Comparison of ENCODE assay signal across 26 mouse cellular contexts in the genomic region with DNA sequence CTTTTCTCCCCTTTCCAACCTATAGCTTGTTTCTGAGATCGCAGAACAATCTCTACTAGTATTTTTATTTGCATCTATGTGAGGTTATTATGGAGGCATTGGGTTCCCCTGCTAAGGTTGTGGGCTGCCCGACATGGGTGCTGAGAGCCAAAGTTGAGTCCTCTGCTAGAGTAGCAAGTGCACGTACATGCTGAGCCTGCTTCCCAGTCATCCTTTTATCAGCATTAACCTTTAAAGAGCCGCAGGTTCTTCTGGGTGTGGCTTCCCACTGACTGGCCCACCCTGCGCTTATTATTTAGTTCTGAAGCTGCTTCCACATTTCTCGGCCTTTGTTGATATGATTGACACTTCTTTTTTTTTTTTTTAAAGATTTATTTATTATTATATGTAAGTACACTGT. TPM values are rescaled to one million over a fixed set of nuclear protein-coding genes. Genes with fewer than 3 reads are reported as not detected.
DNase-seq lines count a peak whose midpoint lies in the region; ATAC-seq and TF ChIP-seq lines count a peak whose summit lies in the region.
"Had no signal": no experiment of that assay in that cellular context is flagged by ENCODE, and none has a peak within 500 bp of the region (broad histone marks: within the 10 kb centered on the region; RNA-seq: fewer than 3 reads in every experiment).

No protein-coding gene starts in this region.

- no peak overlapping the region for H3K9ac ChIP-seq in intestine, embryonic 14.5 days (ENCODE audit: low read length)
- no peak overlapping the region for H3K9ac ChIP-seq in intestine, postnatal 0 days (ENCODE audit: low read depth, low read length)
- no peak overlapping the region for H3K9ac ChIP-seq in liver, embryonic 16.5 days (ENCODE audit: low read depth, low read length)
- H3K9ac ChIP-seq: embryonic facial prominence, embryonic 13.5 days; hindbrain, embryonic 13.5 days; kidney, embryonic 15.5 days; limb, embryonic 13.5 days; lung, embryonic 14.5 days; neural tube, embryonic 13.5 days had no signal

- H3K4me2 ChIP-seq in intestine, embryonic 14.5 days (ENCODE audit: low read length) = no peak overlapping the region
- no peak overlapping the region for H3K4me2 ChIP-seq in intestine, postnatal 0 days (replicated peaks; ENCODE audit: low read depth)
- H3K4me2 ChIP-seq in liver, embryonic 16.5 days (ENCODE audit: low read depth, low read length) = peak overlapping the region; percentile 33
- H3K4me2 ChIP-seq: embryonic facial prominence, embryonic 13.5 days; hindbrain, embryonic 13.5 days; kidney, embryonic 15.5 days; limb, embryonic 13.5 days; lung, embryonic 14.5 days; neural tube, embryonic 13.5 days had no signal

- no peak for ATAC-seq in intestine, embryonic 14.5 days (replicated peaks; ENCODE audit: low FRiP score, low TSS enrichment, low read depth)
- no peak for ATAC-seq in intestine, postnatal 0 days
- ATAC-seq in liver, embryonic 16.5 days (ENCODE audit: low read depth) = peak; percentile 77
- ATAC-seq: forebrain, embryonic 16.5 days; midbrain, embryonic 16.5 days; Patski had no signal

- no peaks in the 10 kb centered on the region for H3K27me3 ChIP-seq in intestine, embryonic 14.5 days (replicated peaks; ENCODE audit: control insufficient read depth, insufficient read depth, low read length)
- H3K27me3 ChIP-seq in intestine, postnatal 0 days (replicated peaks; ENCODE audit: control insufficient read depth, insufficient read depth, low read length) = no peaks in the 10 kb centered on the region
- H3K27me3 ChIP-seq in liver, embryonic 16.5 days (ENCODE audit: control insufficient read depth, insufficient read depth, low read depth, low read length) = no peaks in the 10 kb centered on the region
- H3K27me3 ChIP-seq: embryonic facial prominence, embryonic 13.5 days; hindbrain, embryonic 13.5 days; kidney, embryonic 15.5 days; limb, embryonic 13.5 days; neural tube, embryonic 13.5 days; Patski had no signal

- no peak for TF ChIP-seq CTCF in intestine, postnatal 0 days (IDR thresholded peaks at IDR 0.05; ENCODE audit: low read depth)

- H3K27ac ChIP-seq in intestine, embryonic 14.5 days (ENCODE audit: low read depth) = no peak overlapping the region
- no peak overlapping the region for H3K27ac ChIP-seq in intestine, postnatal 0 days (ENCODE audit: low read depth, low read length)
- H3K27ac ChIP-seq in liver, embryonic 16.5 days (ENCODE audit: low read length) = peak overlapping the region; percentile 34; the same call in 1 of the 2 replicates
- H3K27ac ChIP-seq: embryonic facial prominence, embryonic 13.5 days; hindbrain, embryonic 13.5 days; kidney, embryonic 15.5 days; limb, embryonic 13.5 days; neural tube, embryonic 13.5 days had no signal

- H3K9me3 ChIP-seq in intestine, embryonic 14.5 days (ENCODE audit: control insufficient read depth, low read length) = no peaks in the 10 kb centered on the region
- H3K9me3 ChIP-seq in intestine, postnatal 0 days (ENCODE audit: control insufficient read depth) = no peaks in the 10 kb centered on the region
- H3K9me3 ChIP-seq in liver, embryonic 16.5 days (replicated peaks; ENCODE audit: control insufficient read depth, low read length) = no peaks in the 10 kb centered on the region
- H3K9me3 ChIP-seq: embryonic facial prominence, embryonic 13.5 days; hindbrain, embryonic 13.5 days; kidney, embryonic 15.5 days; limb, embryonic 13.5 days; neural tube, embryonic 13.5 days had no signal

- peak; percentile 44 for DNase-seq in intestine, embryonic 14.5 days (ENCODE audit: low spot score)
- DNase-seq in liver = peak; percentile 55
- DNase-seq in T-cell, adult 2 months (ENCODE audit: low spot score) = no peak
- DNase-seq in urinary bladder, postnatal 14 days (ENCODE audit: low spot score) = no peak
- no peak for DNase-seq in cerebellum, adult 11 months
- DNase-seq: adrenal gland, adult 2 months; cerebellum, postnatal 25 days; embryo, embryonic 11 days; gastrocnemius, postnatal 14 days; heart, adult 18-20 months; heart, postnatal 36 days; kidney, postnatal 36 days; lung, embryonic 14.5 days; lung, postnatal 36 days had no signal

- H3K4me3 ChIP-seq in intestine, embryonic 14.5 days (ENCODE audit: low read depth, low read length) = no peak overlapping the region
- no peak overlapping the region for H3K4me3 ChIP-seq in intestine, postnatal 0 days (ENCODE audit: low read depth, low read length)
- peak overlapping the region; percentile 15; the same call in 1 of the 2 replicates for H3K4me3 ChIP-seq in liver, embryonic 16.5 days (ENCODE audit: low read depth, low read length)
- H3K4me3 ChIP-seq: embryonic facial prominence, embryonic 13.5 days; hindbrain, embryonic 13.5 days; kidney, embryonic 15.5 days; limb, embryonic 13.5 days; myocyte; neural tube, embryonic 13.5 days had no signal

- H3K4me1 ChIP-seq in intestine, embryonic 14.5 days (replicated peaks; ENCODE audit: control insufficient read depth, insufficient read depth, low read length) = 0 out of 2 replicates have a peak, but pooled peaks cover 7% of the 10 kb centered on the region
- H3K4me1 ChIP-seq in intestine, postnatal 0 days (replicated peaks; ENCODE audit: control insufficient read depth, insufficient read depth, low read length) = no peaks in the 10 kb centered on the region
- H3K4me1 ChIP-seq in liver, embryonic 16.5 days (ENCODE audit: control insufficient read depth, low read depth, low read length) = peaks cover 44% of the 10 kb centered on the region

- no peaks in the 10 kb centered on the region for H3K36me3 ChIP-seq in intestine, embryonic 14.5 days (ENCODE audit: control insufficient read depth, insufficient read depth, low read length)
- no peaks in the 10 kb centered on the region for H3K36me3 ChIP-seq in intestine, postnatal 0 days (ENCODE audit: control insufficient read depth, insufficient read depth)
- no peaks in the 10 kb centered on the region for H3K36me3 ChIP-seq in liver, embryonic 16.5 days (ENCODE audit: control insufficient read depth, insufficient read depth)
- H3K36me3 ChIP-seq: embryonic facial prominence, embryonic 13.5 days; hindbrain, embryonic 13.5 days; limb, embryonic 13.5 days; neural tube, embryonic 13.5 days had no signal

- WGBS in intestine, embryonic 14.5 days = 77% methylated on average over 6 of the region's 6 CpGs
- WGBS in intestine, postnatal 0 days = 53% methylated on average over 6 of the region's 6 CpGs
- 34% methylated on average over 6 of the region's 6 CpGs for WGBS in liver, embryonic 16.5 days (ENCODE audit: insufficient replicate concordance)

RNA-seq across cellular contexts. Expression of gene Pan3, which starts 14.3 kb away (rescaled TPM):
- 75.0 and 83.4 TPM in 2 replicates for polyA plus RNA-seq in intestine, embryonic 14.5 days (2014; fragmentation: Nextera tagmentation; extraction: Ambion mirVana)
- 40.3 and 46.4 TPM in 2 replicates for polyA plus RNA-seq in intestine, postnatal 0 days (2015; fragmentation: Nextera tagmentation; extraction: Ambion mirVana)
- 29.5 and 32.0 TPM in 2 replicates for polyA plus RNA-seq in liver, embryonic 16.5 days (2015; fragmentation: Nextera tagmentation; extraction: Ambion mirVana)

RNA-seq across cellular contexts. Expression of gene Flt3, which starts 44.0 kb away (rescaled TPM):
- polyA plus RNA-seq in intestine, embryonic 14.5 days (2014; fragmentation: Nextera tagmentation; extraction: Ambion mirVana) = 0.15 and 0.19 TPM in 2 replicates
- 0.26 TPM in 2 replicates for polyA plus RNA-seq in intestine, postnatal 0 days (2015; fragmentation: Nextera tagmentation; extraction: Ambion mirVana)
- polyA plus RNA-seq in liver, embryonic 16.5 days (2015; fragmentation: Nextera tagmentation; extraction: Ambion mirVana) = 1.4 and 1.6 TPM in 2 replicates
- polyA plus RNA-seq: heart, embryonic 14.5 days had no signal

Comparison
In these comparisons a context has a peak if more than half of its experiments do, and no peak if none do; other contexts are left out.
1. DNase-seq: peak in intestine, embryonic 14.5 days (single experiment) and liver (single experiment); none in T-cell, adult 2 months (single experiment), urinary bladder, postnatal 14 days (single experiment) and cerebellum, adult 11 months (single experiment).